Mouse (Mus musculus): Measurements from ENCODE around the gene Myo16.

DNA sequence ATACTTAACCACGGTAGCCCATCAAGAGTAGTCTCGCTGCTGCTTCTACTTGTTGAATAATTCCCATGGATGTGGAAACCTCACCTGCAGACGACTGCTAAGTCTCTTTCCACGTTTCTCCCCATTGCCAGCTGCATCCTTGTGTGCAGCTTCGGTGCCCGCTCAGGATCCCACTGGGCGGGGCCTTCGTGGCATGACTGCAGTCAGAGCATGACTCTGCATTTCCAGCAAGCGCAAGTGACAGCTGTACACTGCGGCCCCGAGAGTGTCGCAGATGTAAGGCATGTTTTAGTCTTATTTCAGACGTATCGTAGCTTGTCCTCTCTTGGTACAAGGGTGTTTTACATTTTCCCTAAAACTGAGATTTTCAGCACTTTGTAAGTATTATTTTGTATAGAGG is 294.8 kb downstream of the Myo16 start:
- TF ChIP-seq CTCF (IDR thresholded peaks at IDR 0.05; ENCODE audit: insufficient read depth, low read depth, low read length) (no peak), POLR2A (IDR thresholded peaks at IDR 0.05; ENCODE audit: insufficient read depth, low read depth, low read length) (no peak)
